Mouse (Mus musculus) heart, adult 11 months (tissue): ENCODE measurements around the gene Nr2e1.

Experiments
- DNase-seq: peaks from one replicate; pipeline ENCODE4 v3.0.0; 2022

Gene Nr2e1

DNA sequence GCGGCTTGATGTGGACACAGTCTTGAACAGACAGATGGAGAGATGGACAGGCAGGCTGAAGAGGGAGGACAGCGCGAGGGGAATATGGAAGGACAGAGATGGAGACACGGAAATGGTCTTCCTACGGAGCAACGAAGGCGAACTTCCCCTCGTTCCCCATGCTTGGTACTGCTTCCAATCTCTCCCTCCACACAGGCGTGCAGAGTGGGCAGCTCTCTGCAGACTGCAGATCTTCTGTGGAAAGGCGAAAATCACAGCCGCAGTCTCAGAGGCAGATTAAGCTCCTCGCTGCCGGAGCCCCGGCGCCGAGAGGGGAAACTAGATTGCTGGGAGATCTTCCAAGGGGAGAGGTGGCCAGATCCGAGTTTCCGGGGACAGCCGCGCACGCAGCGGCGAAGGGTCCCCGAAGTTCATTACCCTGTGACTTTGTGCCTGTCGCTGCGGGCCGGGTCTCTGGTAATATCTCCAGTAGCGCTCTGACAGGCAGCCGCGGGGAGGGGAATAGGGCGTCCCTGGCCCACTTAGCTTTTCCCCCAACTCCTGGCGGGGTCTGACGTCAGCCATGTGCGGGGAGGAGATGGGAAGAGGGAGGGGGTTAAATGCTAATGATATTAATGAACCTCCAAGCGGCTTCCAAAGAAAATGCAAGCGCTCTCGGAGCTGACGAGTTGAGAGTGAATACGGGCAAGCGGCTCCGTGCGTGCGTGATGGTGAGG is at the start of gene Nr2e1, which contains the start of gene Ostm1:
Gene Nr2e1, minus strand, starts transcription at position 476 of the 716 bp plus-strand sequence.
Gene Ostm1, plus strand, starts transcription at position 666 of the 716 bp plus-strand sequence.
- DNase-seq = no peak

DNA sequence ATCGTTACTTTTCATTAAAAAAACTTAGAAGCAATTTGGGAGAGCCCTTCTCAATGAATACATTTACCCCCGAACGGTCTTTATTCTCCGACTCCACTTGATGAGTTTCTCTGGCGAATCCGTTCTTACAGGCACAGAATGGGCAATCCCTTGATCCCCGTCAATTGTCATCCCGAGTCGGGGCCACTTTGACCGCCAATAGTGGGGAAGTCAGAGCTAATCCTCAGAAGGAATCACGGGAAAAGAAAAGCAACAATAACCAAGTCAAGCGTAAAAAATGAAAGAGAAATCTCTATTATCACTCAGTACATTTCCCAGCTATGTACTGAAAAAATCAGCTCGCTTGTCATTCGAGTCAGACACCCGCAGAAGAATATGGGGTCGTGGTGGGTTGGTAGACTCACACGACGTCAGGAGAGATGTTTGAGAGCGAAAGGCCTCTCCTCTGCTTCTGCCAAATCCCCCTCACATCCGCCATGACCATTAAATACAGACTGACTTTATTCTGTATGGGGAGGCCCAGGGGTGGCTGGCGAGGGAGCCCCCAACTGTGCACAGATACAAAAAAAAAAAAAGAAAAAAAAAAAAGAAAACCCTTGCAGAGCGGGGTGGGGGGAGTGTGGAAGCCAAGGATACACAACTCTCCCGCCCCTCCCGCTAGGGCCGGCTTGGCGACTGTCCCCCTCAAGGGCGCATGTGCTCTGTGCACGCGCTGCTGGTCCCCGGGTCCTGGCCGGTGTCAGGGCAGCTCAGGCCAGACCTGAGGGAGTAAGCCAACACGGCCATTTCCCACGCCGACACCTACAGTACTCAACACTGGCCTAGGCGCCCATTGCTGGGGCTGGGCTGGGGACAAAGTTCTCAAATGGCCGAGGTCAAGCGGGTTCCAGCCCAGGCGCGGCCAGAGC is 49.3 kb upstream of the Nr2e1 start:
- DNase-seq = no peak

DNA sequence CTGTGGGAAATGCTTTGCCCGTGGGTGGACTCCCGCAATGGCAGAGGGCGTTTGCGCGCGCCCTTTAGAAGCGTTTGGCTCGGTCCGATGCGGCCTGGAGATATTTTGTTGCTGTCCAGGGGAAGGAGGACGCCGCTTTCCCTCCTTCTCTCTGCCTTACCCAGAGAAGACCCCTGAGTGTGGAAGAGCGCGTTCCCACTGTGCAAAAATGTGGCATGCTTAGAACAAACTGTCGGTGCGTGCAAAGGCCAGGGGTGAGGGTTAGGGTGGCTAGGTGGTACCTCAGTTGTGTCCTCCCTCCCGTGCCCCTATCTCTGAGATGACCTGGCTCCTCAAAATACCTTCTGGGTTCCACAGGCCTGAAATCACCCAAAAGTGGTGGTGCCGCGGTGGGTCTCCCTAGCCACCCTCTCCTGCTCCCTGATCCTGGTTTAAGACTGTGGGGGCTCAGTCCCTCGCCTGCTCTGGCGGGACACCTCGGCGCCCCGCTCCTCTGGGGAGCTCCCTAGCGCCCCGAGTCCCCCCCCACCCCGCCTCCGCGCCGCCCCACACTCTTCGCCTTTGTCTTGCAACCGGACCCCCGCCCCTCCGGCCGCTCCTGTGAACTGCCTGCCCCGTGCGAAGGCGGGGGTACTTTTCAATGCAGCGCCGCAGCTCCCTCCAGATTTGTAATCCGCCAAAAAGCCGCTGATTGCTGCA is 48.5 kb upstream of the Nr2e1 start:
- no peak for DNase-seq

DNA sequence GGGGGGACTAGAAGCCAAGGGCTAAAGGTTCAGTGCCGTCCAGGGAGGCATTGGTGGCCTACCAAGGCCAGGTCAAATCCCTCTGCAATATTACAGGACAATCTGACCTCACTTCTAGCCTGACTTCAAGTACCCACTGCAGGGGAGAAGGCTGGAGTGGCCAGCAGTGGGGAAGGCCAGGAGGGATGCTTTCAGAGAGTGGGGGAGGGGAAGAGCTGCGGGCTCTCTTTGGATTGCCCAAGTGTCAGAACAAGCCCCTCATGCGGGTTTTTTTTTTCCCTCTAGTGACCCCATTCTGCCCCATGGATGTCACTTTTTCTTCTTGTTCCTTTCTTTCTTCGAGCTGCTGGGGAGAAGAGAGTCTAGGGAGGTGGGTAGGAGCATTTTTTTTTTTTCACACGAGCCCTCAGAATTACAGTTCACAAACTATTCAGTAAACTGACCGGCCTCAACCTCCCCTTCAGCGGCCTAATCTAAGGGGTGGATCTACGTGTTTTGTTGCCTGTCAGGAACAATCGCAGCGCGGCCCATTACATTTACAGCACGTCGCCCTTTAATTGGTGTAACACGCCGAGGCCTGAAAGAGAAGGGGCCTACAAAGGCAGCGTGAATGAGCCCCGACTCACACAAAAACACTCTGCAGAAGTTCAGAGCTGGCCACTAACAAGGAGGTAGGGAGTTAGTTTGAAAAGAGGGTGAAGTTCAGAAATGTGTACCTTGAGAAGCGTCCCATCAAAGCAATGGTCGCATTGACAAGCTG is 47.3 kb upstream of the Nr2e1 start:
- DNase-seq = no peak

DNA sequence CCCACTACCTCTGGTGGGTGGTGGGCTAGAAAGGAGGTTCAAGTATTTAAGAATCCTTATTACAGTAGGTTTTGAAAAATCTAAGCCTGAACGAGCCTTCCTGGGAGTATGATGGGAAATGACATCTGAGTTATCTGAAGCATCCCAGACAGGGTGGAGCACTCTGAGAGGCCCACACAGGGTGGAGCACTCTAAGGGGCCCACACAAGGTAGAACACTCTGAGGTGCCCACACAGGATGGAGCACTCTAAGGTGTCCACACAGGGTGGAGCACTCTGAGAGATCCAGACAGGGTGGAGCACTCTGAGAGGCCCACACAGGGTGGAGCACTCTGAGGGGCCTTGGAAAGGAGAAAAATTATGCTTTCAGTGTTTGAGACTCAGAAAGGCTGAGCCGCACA is 42.5 kb upstream of the Nr2e1 start:
- no peak for DNase-seq

DNA sequence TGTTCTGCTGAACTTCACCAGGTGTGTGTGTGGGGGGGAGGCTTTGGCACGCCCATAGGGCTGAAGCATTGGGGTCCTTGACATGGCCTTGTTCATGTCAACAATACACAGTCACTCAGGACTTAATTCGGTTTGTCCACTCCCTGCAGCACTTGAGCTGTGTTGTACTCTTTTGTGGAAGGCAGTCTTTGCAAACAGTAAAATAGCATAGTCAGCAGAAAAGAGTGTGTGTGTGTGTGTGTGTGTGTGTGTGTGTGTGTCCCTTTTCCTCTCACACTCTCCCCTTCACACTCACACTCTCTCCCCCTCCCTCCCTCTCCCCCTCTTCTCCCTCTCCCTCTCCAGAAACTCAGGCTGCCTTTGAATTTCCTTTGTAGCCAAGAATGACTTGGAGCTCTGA is 34.9 kb upstream of the Nr2e1 start:
- DNase-seq = no peak

DNA sequence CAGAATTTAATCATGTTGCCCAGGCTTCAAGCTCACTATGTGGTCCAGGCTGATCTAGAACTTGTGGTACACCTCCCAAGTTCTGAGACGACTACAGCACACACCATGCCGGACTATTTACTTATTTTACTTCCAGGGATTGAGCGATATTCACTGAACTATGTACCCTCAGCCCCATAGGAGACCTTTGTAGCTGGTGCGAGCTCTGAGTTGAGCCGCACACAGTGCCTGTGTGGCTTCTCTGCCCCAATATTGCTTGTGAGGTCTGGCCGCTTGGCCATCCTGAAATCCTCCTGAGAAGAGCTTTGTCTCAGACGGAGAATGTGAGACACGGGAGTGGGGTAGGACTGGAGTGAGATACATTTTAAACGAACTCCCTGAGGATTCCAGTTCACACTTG is 31.3 kb upstream of the Nr2e1 start:
- DNase-seq = no peak

DNA sequence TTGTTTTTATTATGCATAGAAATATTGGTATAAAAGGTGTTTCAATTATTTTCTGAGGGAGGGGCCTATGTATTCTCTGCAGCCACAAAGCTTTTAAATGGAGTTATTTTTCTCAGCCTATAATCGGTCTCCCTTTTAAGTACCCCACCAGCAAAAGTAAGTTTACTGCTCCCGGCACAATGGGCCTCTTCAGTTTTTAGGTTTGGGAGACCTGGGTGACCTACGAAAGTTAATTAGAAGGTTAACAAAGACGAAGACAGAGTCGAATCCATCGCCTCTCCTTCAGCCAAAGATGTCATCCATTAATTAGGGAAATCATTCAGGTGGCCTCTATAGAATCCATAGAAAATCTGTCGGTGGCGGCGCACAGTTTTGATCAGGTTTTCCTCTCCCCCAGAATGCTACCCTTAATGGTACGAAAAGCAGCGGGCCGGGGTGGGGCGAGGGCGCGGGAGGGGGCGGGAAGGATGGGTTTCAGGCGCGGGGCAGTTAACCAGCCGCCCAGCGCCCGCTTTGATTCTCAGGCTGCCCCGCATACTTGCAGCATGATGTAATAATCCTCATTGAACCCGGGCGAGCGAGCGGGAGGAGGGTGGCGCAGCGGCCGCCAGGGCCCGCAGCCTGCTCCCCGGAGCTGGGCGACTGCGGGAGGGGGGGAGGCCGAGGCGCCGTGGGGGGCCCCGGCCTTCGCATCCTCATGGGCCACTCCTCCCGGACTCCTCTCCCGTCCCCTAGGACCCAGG is 30.4 kb upstream of the Nr2e1 start:
- no peak for DNase-seq

DNA sequence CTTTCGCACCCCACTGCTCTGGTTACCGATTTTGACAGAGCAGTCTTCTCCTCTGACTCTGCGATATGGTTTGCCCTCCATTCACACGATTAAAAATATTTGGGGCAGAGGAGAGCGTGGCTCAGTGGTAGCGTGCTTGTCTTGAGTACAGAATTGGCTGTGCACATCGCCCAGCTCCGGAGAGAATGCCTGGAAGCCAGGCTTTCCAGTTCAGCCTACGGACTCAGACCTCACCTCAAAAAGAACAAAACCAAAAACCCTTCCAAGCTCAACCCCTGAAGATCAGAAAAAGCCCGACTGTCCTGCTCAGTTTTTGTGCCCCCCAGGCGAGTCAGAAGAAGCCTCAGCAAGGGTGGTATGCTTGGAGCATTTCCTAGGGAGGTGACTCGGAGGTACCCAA is 29.6 kb upstream of the Nr2e1 start:
- no peak for DNase-seq

DNA sequence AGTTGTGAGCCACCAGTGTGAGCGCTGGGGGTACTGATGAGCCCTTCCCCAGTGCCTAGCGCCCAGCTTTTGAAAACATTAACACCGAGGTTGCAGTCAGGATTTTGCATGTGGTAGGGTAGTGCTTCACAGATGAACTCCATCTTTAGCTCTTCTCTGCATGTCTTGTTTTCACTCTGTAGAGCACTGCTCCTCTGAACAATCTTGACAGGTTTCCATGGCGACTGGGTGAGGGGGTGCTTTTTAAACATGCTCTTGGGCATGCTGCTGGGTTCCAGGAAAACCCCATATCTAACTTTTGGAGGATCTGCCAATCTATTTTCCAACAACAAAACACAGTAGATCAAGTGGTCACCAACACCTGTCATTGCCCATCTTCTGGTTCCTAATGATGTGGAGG is 23.3 kb upstream of the Nr2e1 start:
- DNase-seq = no peak

DNA sequence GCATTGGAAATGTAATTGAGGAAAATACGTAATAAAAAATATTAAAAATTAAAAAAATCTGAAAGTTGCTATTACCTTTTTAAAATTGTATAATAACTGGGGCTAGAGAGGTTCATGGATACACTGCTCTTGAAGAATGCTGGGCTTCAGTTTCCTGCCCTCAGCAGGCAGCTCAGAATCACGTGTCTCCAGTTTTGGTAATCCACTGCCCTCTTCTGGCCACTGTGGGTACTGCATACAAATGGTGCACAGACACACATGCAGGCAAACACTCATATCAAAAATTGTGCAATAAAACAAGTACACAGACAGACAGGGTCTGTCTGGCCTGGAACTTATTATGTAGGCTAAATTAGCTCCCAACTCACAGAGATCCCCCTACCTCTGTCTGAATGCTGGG is 21.4 kb upstream of the Nr2e1 start:
- DNase-seq = no peak

DNA sequence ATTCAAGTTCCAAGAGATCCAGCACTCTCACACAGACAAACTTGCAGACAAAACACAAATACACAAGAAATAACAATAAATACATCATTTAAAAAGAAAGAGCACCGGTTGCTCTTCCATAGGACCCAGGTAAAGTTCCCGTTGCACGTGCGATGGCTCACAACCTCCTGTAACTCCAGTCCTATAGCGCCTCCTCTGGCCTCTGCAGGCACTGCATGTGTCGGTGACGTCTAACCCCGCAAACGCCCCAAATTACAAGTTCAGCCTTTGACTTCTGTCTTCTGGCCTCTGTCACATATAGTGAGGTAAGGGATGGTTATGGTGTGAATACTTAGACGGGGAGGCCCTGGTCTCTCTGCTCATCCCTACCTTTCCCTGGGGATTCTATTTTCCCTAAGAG is 18.1 kb upstream of the Nr2e1 start:
- no peak for DNase-seq

DNA sequence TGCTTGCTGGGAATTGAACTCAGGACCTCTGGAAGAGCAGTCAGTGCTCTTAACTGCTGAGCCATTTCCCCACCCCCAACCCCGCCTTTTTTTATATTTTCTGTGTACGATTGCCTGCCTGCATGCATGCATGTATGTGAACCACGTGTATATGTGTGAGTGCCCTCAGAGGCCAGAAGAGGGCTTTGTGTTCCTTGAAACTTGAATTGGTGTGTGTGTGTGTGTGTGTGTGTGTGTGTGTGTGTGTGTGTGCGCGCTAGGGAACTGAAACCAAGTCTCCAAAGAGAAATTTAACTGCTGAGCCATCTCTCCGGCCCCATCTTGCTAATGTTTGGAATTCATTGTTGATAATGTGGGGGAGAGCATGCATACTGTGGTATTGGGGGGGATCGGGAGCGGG is 15.2 kb upstream of the Nr2e1 start:
- DNase-seq = no peak

DNA sequence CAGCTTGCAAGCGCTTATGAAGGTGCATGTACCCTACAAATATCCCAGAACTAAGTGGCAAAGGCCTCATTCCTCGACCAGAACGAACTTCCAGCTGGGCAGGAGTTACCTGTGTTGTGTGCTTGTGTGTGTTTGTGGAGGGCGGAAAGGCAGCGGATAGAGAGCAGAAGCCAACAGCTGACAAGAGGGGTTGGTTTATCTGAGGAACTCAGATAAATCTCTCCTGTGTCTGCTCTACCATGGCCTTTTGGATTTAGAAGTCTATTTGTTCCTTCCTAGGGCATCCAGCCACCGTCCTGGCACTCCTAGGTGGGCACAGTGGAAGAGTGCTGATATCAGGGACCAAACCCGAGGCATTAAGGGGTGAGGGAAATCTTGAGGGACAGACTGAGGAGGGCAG is 9.8 kb upstream of the Nr2e1 start:
- no peak for DNase-seq

DNA sequence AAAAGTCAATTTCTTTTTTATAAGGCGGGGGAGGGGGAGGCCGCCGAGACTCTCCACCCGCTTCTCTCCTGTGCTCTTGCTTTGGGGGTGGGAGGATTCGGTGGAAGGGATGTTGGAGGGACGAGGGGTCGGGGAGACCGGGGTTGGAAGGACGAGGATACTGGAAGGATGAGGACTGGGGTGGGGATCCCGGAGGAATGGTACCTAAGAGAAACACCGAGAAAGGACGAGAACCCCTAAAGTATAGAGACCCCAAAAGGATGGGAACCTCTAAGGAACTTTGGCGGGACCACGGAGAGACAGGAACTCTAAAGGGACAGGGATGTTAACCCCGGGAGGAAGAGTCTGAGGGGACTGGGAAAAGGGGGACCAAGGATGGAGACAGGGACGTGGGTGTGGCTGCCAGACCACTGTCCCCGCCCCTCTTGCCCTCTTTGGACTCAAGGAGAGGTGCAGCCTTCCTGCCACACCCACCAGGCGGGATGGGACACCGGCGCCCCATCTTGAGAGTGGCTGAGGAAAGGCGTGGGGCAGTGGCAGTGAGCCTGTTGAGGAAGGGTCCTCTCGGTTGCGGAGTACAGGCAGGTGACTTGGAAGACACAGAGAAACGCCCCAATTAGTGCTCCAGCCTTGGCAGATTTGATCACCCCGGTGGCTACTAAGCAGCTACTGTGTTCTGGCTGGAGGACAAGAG is 8.7 kb upstream of the Nr2e1 start:
- no peak for DNase-seq

DNA sequence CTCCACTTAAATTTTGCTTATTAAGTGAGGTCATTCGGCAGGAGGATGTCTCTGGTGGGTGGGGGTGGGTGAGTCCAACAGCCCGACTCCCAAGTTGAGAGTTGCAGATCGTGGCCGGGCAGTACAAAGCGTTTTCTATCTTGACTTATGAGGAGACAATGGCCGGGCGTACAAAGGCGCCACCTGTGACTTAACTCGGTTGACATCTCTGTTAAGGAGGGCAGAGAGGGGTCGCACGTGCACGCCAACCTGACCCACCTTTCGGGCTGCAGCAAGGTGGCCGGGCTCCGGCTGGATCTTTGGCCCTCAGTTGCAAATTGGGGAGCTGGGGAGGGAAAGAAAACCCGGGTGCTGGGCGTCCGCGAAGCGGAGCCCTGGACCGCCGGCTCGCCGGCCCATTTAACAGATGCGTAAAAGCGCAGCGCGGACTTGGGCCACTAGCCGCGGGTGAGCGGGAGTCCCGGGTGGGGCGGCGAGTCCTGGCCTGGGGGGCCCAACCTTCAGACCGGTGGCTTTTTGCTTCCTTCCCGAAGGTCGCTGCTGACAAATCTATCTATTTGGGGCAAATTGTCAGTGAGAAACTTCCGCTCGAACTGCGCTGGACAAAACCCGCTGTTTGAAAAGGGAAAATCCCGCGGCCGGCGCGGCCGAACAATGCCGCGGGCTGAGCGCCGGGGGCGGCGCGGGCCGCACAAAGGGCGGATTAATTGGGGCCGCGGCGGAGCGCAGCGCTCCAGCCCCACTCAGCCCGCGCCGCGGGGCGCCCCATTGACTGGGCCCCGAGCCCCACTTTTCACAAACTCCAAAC is 8.0 kb upstream of the Nr2e1 start:
- DNase-seq = no peak

DNA sequence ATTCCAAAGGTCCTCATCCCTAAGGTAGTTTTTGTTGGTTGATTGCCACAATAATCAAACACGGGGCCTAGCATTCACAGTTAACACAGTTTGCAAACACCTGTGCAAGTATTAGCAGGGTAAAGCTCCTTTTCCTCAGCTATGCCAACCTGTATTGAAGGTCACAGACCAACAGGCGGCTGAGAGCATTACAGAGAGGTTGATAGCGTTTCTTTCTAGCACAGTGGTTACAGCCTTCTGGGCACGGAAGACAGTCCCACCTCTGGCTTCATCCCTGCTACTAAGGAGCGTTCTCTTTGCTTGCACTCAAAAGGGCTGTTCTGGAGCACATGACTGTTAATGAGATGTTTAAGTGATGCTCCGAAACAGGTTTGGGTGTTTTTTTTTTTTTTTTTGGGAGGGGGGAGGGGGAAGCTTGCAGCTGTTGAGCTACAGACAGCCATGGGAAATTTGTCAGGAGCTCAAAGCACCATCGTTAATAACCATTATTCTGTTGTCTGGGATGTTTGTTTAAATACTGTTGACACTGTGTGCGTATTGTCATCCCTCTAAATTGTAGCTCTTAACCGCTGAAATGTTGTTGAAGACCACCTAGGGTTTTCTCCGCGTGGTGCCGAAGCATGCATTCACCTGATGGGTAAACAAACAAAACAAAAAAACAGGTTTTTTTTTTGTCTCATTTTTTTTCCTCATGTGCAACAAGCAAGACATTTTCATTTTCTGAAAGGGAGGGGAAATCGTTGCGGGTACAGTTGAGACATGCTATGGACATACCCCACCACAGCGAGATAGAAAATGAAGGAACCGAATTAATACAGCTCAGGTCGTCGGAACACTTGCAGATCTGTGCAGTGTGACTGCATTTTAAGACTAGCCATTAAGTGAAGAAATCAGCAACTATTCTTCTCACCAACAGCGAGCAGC is 7.1 kb upstream of the Nr2e1 start:
- no peak for DNase-seq

DNA sequence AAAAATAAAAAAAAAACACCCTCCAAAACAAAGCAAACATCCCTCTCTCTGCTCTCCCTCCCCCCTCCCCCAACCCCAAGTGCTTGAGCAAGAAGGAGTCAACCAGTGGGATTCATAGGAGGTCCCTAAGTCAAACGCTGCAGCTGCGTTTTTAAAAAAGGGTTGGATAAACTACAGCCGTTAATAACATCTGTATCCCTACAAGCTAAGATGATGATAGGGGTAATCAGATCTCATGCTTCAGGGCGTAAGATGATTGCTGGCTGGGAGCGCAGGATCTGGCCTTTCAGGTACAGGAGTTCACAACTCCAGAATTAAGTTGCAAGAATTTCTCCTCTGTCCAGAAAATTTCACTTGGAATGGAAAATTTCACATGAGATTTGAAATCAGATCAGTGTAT is 6.1 kb upstream of the Nr2e1 start:
- no peak for DNase-seq

DNA sequence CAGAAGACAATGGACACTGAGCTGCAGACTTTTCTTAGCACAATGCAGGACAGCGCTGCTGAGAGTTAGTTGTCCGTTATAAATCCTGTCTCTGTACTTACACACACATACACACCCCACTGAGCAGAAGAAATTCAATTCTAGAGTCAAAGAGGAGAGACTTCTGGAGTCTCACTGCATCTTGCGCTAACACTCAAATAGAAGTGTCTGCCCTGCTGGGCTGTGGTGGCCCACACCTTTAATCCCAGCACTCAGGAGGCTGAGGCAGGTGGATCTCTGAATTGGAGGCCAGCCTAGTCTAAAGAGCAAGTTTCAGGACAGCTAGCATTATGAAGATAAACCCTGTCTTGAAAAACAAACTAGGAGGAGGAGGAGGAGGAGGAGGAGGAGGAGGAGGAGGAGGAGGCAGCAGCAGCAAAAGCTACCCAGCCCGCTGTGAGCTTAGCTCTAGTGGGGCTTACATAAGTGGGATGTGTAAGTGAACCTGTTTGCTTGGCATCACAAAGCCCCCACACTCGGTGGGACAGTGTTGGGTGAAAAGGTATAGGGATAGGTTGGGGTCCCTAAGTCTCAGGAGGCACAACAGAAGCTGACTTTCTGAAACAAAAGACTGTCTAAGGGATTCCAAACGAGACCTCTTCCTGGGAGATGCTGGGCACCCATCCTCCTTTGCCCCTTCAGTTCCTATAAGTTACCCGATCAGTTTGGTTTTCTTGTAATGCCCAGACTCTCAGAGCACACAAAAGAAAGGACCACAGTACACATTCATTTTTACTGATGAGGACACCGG is 4.7 kb upstream of the Nr2e1 start:
- DNase-seq = no peak
